Mouse (Mus musculus): ENCODE measurements around the gene Fam161b. TPM values are rescaled to one million over a fixed set of nuclear protein-coding genes. Genes with fewer than 3 reads are reported as not detected.

The Fam161b gene
- polyA plus RNA-seq (2015; fragmentation: Illumina TruSeq; extraction: RNeasy Lipid Tissue Mini Kit (QIAGEN cat#74804); ENCODE audit: low read depth, low replicate concordance): 13.5 TPM

GRCm38 (mm10) chr12:84361555-84362489 lies at the start of gene Fam161b, which contains the start of gene Coq6:
TSS of gene Fam161b (minus strand) at chr12:84361833.
TSS of gene Coq6 (plus strand) at chr12:84361657.

GRCm38 (mm10) chr12:84408819-84409507 lies 47.3 kb upstream of the Fam161b start, which contains the start of the genes Entpd5 and Bbof1:
TSS of gene Entpd5 (minus strand) at chr12:84409029.
TSS of gene Bbof1 (plus strand) at chr12:84409071.

GRCm38 (mm10) chr12:84316721-84317621 lies 44.7 kb downstream of the Fam161b start, which contains the start of gene Zfp410:
TSS of gene Zfp410 (plus strand) at chr12:84316852.

Other genes with a start within 250 kb of the Fam161b start
- gene Dnal1, start 247.5 kb downstream of the Fam161b start, polyA plus RNA-seq (2015; fragmentation: Illumina TruSeq; extraction: RNeasy Lipid Tissue Mini Kit (QIAGEN cat#74804); ENCODE audit: low read depth, low replicate concordance): 63.1 TPM
- gene Pnma1, start 213.3 kb downstream of the Fam161b start, polyA plus RNA-seq (2015; fragmentation: Illumina TruSeq; extraction: RNeasy Lipid Tissue Mini Kit (QIAGEN cat#74804); ENCODE audit: low read depth, low replicate concordance): 3.8 TPM
- 6.4 TPM for gene Elmsan1, start 143.0 kb downstream of the Fam161b start, polyA plus RNA-seq (2015; fragmentation: Illumina TruSeq; extraction: RNeasy Lipid Tissue Mini Kit (QIAGEN cat#74804); ENCODE audit: low read depth, low replicate concordance)
- 51.7 TPM for gene Ptgr2, start 76.6 kb downstream of the Fam161b start, polyA plus RNA-seq (2015; fragmentation: Illumina TruSeq; extraction: RNeasy Lipid Tissue Mini Kit (QIAGEN cat#74804); ENCODE audit: low read depth, low replicate concordance)
- 36.8 TPM for gene Zfp410, start 45.0 kb downstream of the Fam161b start, polyA plus RNA-seq (2015; fragmentation: Illumina TruSeq; extraction: RNeasy Lipid Tissue Mini Kit (QIAGEN cat#74804); ENCODE audit: low read depth, low replicate concordance)
- gene Coq6, start 176 bp downstream of the Fam161b start, polyA plus RNA-seq (2015; fragmentation: Illumina TruSeq; extraction: RNeasy Lipid Tissue Mini Kit (QIAGEN cat#74804); ENCODE audit: low read depth, low replicate concordance): 31.8 TPM
- gene Entpd5, start 47.2 kb upstream of the Fam161b start, polyA plus RNA-seq (2015; fragmentation: Illumina TruSeq; extraction: RNeasy Lipid Tissue Mini Kit (QIAGEN cat#74804); ENCODE audit: low read depth, low replicate concordance): 26.6 TPM
- 9.5 TPM for gene Bbof1, start 47.2 kb upstream of the Fam161b start, polyA plus RNA-seq (2015; fragmentation: Illumina TruSeq; extraction: RNeasy Lipid Tissue Mini Kit (QIAGEN cat#74804); ENCODE audit: low read depth, low replicate concordance)
- gene Rnf113a2, start 55.4 kb upstream of the Fam161b start, polyA plus RNA-seq (2015; fragmentation: Illumina TruSeq; extraction: RNeasy Lipid Tissue Mini Kit (QIAGEN cat#74804); ENCODE audit: low read depth, low replicate concordance): 15.8 TPM
- 59.5 TPM for gene Aldh6a1, start 89.2 kb upstream of the Fam161b start, polyA plus RNA-seq (2015; fragmentation: Illumina TruSeq; extraction: RNeasy Lipid Tissue Mini Kit (QIAGEN cat#74804); ENCODE audit: low read depth, low replicate concordance)
- gene Lin52, start 89.6 kb upstream of the Fam161b start, polyA plus RNA-seq (2015; fragmentation: Illumina TruSeq; extraction: RNeasy Lipid Tissue Mini Kit (QIAGEN cat#74804); ENCODE audit: low read depth, low replicate concordance): 31.9 TPM
- 0.31 TPM for gene Vsx2, start 207.9 kb upstream of the Fam161b start, polyA plus RNA-seq (2015; fragmentation: Illumina TruSeq; extraction: RNeasy Lipid Tissue Mini Kit (QIAGEN cat#74804); ENCODE audit: low read depth, low replicate concordance)